Mouse (Mus musculus) left cerebral cortex, adult 9 months (tissue): ENCODE data around the gene Kera.

Experiments
- DNase-seq, 2 experiments: peaks; one replicate each; pipeline ENCODE4 v3.0.0; 2022; ENCODE audit warnings: low spot score in 2 of 2

Kera gene

DNA sequence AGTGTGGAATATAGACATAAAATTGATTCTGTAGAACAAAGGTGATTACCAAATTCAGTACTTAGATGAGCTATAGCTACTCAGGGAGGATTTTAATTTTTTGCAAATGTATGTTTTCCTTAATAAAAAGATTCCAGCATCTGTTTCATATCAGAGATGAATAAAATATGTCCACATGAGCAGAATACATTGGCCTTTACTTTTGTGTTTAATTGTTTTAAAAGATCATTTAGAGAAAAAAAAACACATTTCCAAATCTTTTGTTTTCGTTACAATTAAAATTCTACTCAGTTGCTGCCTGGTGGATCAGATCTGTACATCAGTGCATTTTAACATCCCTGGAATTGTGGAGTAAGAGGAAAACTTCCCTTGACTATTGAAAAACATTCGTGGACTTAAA is at the start of gene Kera:
Kera (plus strand) TSS at position 301 of the 400 bp plus-strand sequence.
- DNase-seq = no peak

DNA sequence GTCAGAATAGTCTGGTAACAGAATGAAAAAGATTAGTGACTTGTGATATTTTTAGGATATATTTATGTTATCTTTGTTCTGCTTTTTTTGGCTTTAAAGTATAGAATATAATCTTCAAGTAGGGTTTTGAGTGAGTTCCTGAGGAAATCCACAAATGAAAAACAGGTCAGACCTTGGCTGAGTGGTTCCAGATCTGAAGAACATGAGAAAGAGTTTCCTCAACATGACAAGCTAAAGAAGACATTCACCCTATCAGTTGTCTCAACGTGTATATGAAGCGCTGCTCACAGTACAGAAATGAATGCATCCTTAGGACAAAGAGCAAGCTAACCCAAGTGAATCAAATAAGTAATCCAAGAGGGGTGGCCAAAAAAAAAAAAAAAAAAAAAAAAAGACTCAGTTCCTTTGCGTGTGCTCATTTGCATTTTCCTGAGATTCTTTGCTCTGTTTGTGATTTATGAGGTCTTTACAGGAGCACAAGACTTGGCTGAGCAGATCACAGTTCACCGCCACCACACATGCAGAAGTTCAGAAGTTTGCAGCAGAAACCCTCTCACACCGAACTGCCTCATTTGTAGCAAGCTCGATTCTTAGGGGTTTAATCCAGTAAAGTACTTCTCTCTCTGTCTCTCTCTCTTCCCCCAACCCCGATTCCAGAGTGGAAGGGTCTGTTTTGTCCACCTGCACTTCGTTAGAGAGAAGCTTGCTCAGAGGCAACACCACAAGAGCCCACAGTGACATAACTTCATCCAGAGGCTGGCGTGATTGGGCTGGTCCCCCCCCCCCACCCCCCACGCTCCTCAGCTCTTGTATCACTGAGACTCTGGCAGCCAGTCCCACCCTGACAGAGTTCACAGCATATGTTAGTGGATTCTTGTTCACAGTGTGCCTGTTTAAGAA is 41.5 kb upstream of the Kera start, which contains the start of gene Lum:
Lum (plus strand) TSS at position 172 of the 900 bp plus-strand sequence.
- DNase-seq = no peak

- no peak for DNase-seq
Measured at GRCm38 (mm10) chr10:97567489-97568135, 39.1 kb upstream of the Kera start.

DNA sequence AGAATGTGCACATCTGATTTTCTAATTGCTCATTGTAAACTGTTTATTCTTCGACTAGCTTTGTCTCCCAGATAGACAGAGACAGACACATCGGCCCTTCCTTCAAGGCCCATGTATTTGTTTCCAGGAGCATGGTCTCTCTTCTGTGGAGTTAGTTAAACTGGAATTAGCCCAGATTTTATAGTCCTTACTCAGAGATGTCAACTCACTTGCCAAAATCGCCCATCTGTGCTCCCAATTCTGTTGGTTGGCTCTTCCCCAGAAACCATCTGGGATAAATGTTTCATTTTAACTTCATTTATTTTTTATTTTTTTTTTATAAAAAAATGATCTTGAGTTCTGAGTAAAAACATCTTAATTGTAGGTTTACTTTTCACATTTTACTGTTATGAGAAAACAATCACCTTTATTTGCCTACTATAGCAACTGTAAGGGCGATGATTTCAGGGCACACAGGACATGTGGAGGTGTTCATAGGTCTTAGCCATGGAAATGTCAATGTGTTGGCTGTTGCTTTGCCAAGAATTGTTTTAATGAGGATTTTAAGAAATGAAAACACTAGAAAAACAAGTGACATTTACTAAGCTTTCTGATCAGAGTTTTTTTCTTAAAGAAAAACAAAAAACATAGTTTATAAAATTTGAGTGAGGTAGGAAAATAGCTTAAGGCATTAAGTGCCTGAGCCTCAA is 24.0 kb upstream of the Kera start:
- peak in 1 of 2 experiments; percentile 27 for DNase-seq

GRCm38 (mm10) chr10:97584176-97584575 is 22.5 kb upstream of the Kera start:
- no peak for DNase-seq

GRCm38 (mm10) chr10:97587159-97587558 is 19.5 kb upstream of the Kera start:
- DNase-seq = no peak

DNA sequence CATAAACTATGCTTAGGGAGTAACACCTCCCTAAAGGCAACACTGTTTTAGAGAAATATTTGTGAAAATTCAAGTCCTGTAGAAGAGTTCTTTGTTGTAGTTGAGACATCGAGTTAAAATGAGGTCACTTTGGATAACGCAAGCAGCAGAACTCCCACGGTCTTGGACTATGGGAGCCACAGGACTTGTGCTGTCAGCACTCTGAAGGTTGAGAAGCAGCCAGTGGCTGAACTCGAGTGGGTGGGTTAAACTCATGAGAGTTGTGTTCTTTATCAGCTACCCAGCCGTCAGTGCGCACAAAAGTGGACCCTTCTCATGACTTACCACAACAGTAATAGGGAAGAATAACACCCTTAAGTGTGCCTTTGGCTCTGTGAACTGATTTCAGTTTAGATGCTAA is 17.1 kb upstream of the Kera start:
- DNase-seq = no peak

GRCm38 (mm10) chr10:97591036-97591435 is 15.6 kb upstream of the Kera start:
- DNase-seq = no peak

DNA sequence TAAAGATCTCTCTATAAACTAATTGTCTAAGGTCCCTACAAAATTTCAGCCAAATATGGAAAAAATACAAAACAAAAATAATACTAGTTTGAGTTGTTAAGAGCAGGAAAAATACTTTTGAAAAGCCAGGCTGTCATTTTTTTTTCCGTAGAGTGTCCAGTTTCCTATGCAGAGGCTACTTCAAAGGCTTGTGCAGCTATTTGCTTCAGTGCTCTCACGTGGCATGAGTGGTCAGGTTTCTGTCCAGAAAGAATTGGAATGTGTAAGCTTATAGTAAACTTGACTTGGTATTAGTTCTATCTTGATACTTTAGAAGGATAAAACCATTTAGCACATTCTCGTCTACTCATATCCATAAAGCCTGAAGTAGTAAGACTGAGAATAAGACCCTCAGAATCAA is 15.0 kb upstream of the Kera start:
- no peak for DNase-seq

DNA sequence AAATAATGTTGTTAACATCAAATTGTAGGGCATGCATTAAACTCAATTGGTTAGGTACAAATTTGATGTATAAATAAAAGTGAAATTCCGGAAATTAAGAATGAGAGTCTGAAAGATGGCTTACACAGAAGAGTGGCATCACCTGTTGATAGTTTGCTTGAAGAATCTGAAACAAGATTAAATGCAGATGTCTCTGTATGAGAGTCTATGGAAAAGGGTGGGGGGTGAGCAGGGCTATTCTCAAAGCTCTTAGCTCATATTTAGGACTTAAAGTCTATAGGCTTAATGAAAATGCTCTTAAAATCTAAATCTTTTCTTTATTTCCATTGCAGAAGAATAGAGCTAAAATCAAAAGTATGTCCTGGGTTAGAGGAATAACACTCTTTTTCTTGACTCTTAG is 11.0 kb upstream of the Kera start:
- no peak for DNase-seq

GRCm38 (mm10) chr10:97601744-97602143 is 4.9 kb upstream of the Kera start:
- no peak for DNase-seq

DNA sequence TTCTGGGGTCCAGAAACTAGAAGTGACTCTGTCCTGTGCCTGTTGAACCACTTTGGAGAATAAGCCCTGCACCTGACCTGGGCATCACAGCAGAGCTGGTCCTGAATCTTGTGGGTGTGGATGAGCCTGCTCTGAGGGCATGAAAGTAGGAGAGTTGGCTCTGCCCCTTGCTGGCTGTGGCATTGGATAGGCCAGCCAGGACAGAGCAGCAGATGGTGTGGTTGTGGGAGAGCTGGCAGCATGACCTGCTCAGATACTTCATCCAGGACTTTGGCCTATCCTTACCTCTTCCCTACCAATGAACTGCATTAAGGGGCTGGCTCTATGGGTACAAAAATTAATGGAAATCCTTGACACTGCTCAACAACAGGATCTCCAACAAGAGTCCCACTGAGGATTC is 3.4 kb upstream of the Kera start:
- no peak for DNase-seq

GRCm38 (mm10) chr10:97622328-97622727 is 15.6 kb downstream of the Kera start:
- DNase-seq = no peak

- DNase-seq = no peak
Measured at GRCm38 (mm10) chr10:97624381-97624780, 17.7 kb downstream of the Kera start.

DNA sequence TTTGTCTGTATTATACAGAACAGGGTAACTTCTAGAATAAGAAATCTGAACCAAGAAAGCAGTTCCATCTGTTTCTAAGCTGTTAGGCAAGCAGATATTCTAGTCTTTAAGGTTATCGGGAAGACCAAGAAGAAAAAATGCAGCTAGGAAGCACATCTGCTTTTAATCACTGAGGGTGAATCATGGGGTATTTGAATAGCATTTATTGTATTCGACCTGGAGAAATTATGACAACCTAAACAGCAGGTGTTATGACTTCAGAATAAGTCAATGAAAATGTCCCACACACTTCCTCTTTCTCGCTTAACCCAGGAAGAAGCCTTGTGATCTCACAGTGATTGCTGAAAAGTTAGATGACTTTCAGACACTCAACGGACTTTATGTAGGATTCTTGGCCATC is 18.4 kb downstream of the Kera start:
- DNase-seq = no peak

DNA sequence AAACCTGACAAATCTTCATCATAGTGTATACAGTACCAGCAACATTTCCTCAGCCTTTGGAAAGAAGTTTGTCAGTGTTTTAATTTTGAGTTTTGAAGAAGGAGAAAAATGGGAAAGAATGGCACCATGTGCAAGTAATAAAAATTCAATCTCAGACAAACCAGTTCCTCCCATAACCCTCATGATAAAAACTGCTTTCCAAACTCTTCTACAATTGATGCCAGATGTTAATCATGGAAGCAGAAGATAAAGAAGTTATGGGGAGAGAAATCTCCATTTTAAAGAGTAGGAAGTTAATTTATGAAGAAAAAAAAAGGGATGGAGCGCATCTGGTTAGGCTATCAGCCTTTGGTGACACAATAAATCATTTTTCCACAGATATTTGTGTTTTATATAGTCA is 19.9 kb downstream of the Kera start:
- no peak for DNase-seq

DNA sequence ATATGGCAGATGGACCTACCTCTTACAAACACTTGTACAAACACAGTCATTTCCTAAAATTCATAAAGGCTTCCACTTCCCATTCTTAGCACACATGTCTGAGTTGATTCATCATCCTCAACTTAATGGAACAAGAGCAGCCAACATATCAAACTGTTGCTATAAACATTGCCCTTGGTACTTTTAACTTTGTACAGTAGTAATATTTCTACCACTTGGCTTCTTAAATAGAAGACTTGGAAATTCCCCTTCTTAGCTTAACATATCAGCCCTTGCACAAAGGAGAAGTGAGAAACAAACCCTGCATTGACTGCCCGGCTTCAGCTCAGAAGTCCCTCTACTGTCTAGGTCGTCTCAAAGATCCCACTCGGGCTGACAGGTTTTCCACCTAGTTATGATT is 24.4 kb downstream of the Kera start:
- no peak for DNase-seq

DNA sequence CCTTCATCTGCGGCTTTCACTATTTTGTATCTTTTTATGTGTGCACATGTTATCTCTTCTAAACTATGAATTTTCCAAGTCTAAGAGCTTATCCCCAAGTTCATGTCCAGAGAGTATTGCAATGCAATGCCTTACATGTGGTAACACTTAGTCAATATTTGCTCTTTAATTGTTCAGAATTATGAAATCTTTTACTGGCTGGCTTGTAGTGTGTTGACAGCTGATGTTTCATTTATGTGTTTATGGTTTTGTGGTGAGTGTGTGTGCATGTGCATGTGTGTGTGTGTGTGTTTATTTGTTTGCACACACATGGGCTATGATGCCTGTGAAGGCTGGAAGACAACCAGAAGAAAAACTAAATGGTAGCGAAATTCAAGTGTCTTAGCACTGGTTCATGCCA is 35.2 kb downstream of the Kera start:
- no peak for DNase-seq

GRCm38 (mm10) chr10:97643768-97644167 is 37.1 kb downstream of the Kera start, which contains the start of gene Epyc:
Gene Epyc (plus strand): TSS chr10:97644068.
- no peak for DNase-seq

GRCm38 (mm10) chr10:97650334-97650733 is 43.7 kb downstream of the Kera start:
- DNase-seq = no peak

GRCm38 (mm10) chr10:97659489-97659888 is 52.8 kb downstream of the Kera start:
- no peak for DNase-seq
